ENCODE assay signal across 8 mouse cellular contexts in the genomic region with DNA sequence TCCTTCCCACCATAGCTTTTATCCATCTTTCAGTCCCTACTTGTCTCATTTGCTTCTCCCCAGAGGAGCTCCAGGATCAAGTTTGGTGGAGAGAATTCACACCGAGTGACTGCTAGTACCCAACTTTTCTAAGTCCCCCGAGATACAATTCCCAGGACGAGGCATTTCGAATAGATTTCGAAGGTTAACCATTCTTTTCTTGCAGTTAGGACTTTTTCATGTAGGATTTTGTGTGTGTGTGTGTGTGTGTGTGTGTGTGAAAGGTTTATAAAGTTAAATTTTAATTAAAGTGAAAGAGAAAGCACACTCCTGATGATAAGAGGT. TPM values are rescaled to one million over a fixed set of nuclear protein-coding genes. Genes with fewer than 3 reads are reported as not detected.
DNase-seq lines count a peak whose midpoint lies in the region; ATAC-seq and TF ChIP-seq lines count a peak whose summit lies in the region.

No protein-coding gene starts in this region.

- H3K4me1 ChIP-seq in heart, embryonic 12.5 days (replicated peaks): peaks cover 8% of the 10 kb centered on the region; the same call in 1 of the 2 replicates
- H3K4me1 ChIP-seq in E14TG2a.4 (replicated peaks; ENCODE audit: low read depth, low read length): peaks cover 74% of the 10 kb centered on the region
- peaks cover 17% of the 10 kb centered on the region for H3K4me1 ChIP-seq in forebrain, embryonic 15.5 days
- H3K4me1 ChIP-seq in liver, postnatal 0 days (ENCODE audit: insufficient read depth): peaks cover 9% of the 10 kb centered on the region

- intact Hi-C loops in heart, postnatal 10 days (cut with DNase I): no loop called here

- peak overlapping the region; percentile 66 for H3K4me3 ChIP-seq in heart, embryonic 12.5 days
- H3K4me3 ChIP-seq in E14TG2a.4 (replicated peaks; ENCODE audit: low read length): peak overlapping the region; percentile 93
- peak overlapping the region; percentile 97 for H3K4me3 ChIP-seq in forebrain, embryonic 15.5 days
- H3K4me3 ChIP-seq in liver, postnatal 0 days (ENCODE audit: low read depth, low read length): peak overlapping the region; percentile 88

- no peak for TF ChIP-seq EP300 in liver, postnatal 0 days (IDR thresholded peaks at IDR 0.05; ENCODE audit: low read depth)

- H3K4me2 ChIP-seq in heart, embryonic 12.5 days: peak overlapping the region; percentile 75
- H3K4me2 ChIP-seq in forebrain, embryonic 15.5 days (replicated peaks): peak overlapping the region; percentile 80
- peak overlapping the region; percentile 89 for H3K4me2 ChIP-seq in liver, postnatal 0 days (ENCODE audit: low read depth, low read length)

- no peaks in the 10 kb centered on the region for H3K9me3 ChIP-seq in heart, embryonic 12.5 days (replicated peaks)
- no peaks in the 10 kb centered on the region for H3K9me3 ChIP-seq in E14TG2a.4 (ENCODE audit: low read length)
- H3K9me3 ChIP-seq in forebrain, embryonic 15.5 days: no peaks in the 10 kb centered on the region
- H3K9me3 ChIP-seq in liver, postnatal 0 days (ENCODE audit: low read length): no peaks in the 10 kb centered on the region

- DNase-seq in heart, postnatal 10 days: no peak
- no peak for DNase-seq in liver, postnatal 0 days
- DNase-seq in urinary bladder, postnatal 36 days (ENCODE audit: low spot score in 2 of 2): no peak
- DNase-seq in urinary bladder, postnatal 10 days (ENCODE audit: low spot score): no peak
- DNase-seq in frontal cortex, postnatal 25 days (ENCODE audit: low spot score in 2 of 2): no peak

- H3K27ac ChIP-seq in heart, embryonic 12.5 days (ENCODE audit: poor library complexity, severe bottlenecking): peak overlapping the region; percentile 93
- peak overlapping the region; percentile 97 for H3K27ac ChIP-seq in forebrain, embryonic 15.5 days (replicated peaks)
- peak overlapping the region; percentile 92 for H3K27ac ChIP-seq in liver, postnatal 0 days (ENCODE audit: low read depth)

- TF ChIP-seq CTCF in E14TG2a.4 (conservative IDR thresholded peaks at IDR 0.05; ENCODE audit: low read length): no peak
- TF ChIP-seq CTCF in liver, postnatal 0 days (IDR thresholded peaks at IDR 0.05; ENCODE audit: low read depth): no peak

- peaks cover 11% of the 10 kb centered on the region; the same call in 1 of the 2 replicates for H3K36me3 ChIP-seq in heart, embryonic 12.5 days
- peaks cover 30% of the 10 kb centered on the region for H3K36me3 ChIP-seq in E14TG2a.4 (ENCODE audit: insufficient read depth, low read length)
- H3K36me3 ChIP-seq in forebrain, embryonic 15.5 days: peaks cover 8% of the 10 kb centered on the region
- H3K36me3 ChIP-seq in liver, postnatal 0 days (replicated peaks; ENCODE audit: insufficient read depth, low read length): peaks cover 2% of the 10 kb centered on the region; the same call in 1 of the 2 replicates

- no peaks in the 10 kb centered on the region for H3K27me3 ChIP-seq in heart, embryonic 12.5 days (replicated peaks)
- no peaks in the 10 kb centered on the region for H3K27me3 ChIP-seq in E14TG2a.4 (ENCODE audit: insufficient read depth, low read length)
- H3K27me3 ChIP-seq in forebrain, embryonic 15.5 days: no peaks in the 10 kb centered on the region
- H3K27me3 ChIP-seq in liver, postnatal 0 days (ENCODE audit: insufficient read depth, low read length): no peaks in the 10 kb centered on the region

- 19% methylated on average over 5 of the region's 5 CpGs for WGBS in heart, embryonic 12.5 days
- 19% methylated on average over 5 of the region's 5 CpGs for WGBS in forebrain, embryonic 15.5 days
- WGBS in liver, postnatal 0 days (ENCODE audit: insufficient replicate concordance): 15% methylated on average over 5 of the region's 5 CpGs

- H3K9ac ChIP-seq in heart, embryonic 12.5 days: peak overlapping the region; percentile 75
- peak overlapping the region; percentile 79 for H3K9ac ChIP-seq in forebrain, embryonic 15.5 days (replicated peaks)
- peak overlapping the region; percentile 77 for H3K9ac ChIP-seq in liver, postnatal 0 days (replicated peaks)

- ATAC-seq in heart, embryonic 12.5 days (ENCODE audit: insufficient number of reproducible peaks, low FRiP score): no peak
- ATAC-seq in forebrain, embryonic 15.5 days (replicated peaks): no peak
- no peak for ATAC-seq in liver, postnatal 0 days

RNA-seq across cellular contexts. Expression of a gene that starts 0.7 kb away (rescaled TPM):
- 32.2 and 32.8 TPM in 2 replicates for polyA plus RNA-seq in heart, embryonic 12.5 days (2016; fragmentation: Nextera tagmentation; extraction: Ambion mirVana)
- 10 to 100 TPM; 11.6 to 12.8 TPM for total RNA-seq in heart, postnatal 10 days (2021)
- polyA plus RNA-seq in forebrain, embryonic 15.5 days (2015; fragmentation: Nextera tagmentation; extraction: Ambion mirVana): 55.3 and 55.9 TPM in 2 replicates
- polyA plus RNA-seq in liver, postnatal 0 days (2015; fragmentation: Nextera tagmentation; extraction: Ambion mirVana): 12.4 and 13.2 TPM in 2 replicates

RNA-seq across cellular contexts. Expression of a gene that starts 39.8 kb away (rescaled TPM):
- polyA plus RNA-seq in heart, embryonic 12.5 days (2016; fragmentation: Nextera tagmentation; extraction: Ambion mirVana): 18.8 and 20.4 TPM in 2 replicates
- total RNA-seq in heart, postnatal 10 days (2021): 10 to 100 TPM; 18.3 to 19.6 TPM
- polyA plus RNA-seq in forebrain, embryonic 15.5 days (2015; fragmentation: Nextera tagmentation; extraction: Ambion mirVana): 39.7 and 40.1 TPM in 2 replicates
- polyA plus RNA-seq in liver, postnatal 0 days (2015; fragmentation: Nextera tagmentation; extraction: Ambion mirVana): 12.3 and 13.2 TPM in 2 replicates

RNA-seq across cellular contexts. Expression of a gene that starts 54.3 kb away (rescaled TPM):
- not detected in 2 replicates for polyA plus RNA-seq in heart, embryonic 12.5 days (2016; fragmentation: Nextera tagmentation; extraction: Ambion mirVana)
- not detected for total RNA-seq in heart, postnatal 10 days (2021)
- not detected in 2 replicates for polyA plus RNA-seq in forebrain, embryonic 15.5 days (2015; fragmentation: Nextera tagmentation; extraction: Ambion mirVana)
- polyA plus RNA-seq in liver, postnatal 0 days (2015; fragmentation: Nextera tagmentation; extraction: Ambion mirVana): not detected in 2 replicates
